Mouse (Mus musculus) liver, adult 2 months (tissue): ENCODE measurements around the gene Rabepk. TPM values are rescaled to one million over a fixed set of nuclear protein-coding genes. Genes with fewer than 3 reads are reported as not detected.
"Not testable (repeated sequence)": the region's sequence is repeated elsewhere in the genome, so short reads cannot be mapped to it uniquely, and the experiment has no call there.

Source experiments
- DNase-seq: peaks from one replicate; pipeline ENCODE4 v3.0.0-alpha.2; 2011; ENCODE audit warnings: low read depth, low spot score; ENCODE audit errors: extremely low read depth
- H3K27ac ChIP-seq: fragments of 200-500 bp; replicated peaks from 2 replicates; pipeline ENCODE4 v1.5.1; 2012; ENCODE audit warnings: low read depth, mild to moderate bottlenecking, control low read depth, inconsistent platforms, low read length; ENCODE audit not compliant: insufficient read depth
- H3K27me3 ChIP-seq: fragments of 200-500 bp; 2 replicates; pipeline ENCODE4 v1.6.1; 2012; ENCODE audit warnings: mild to moderate bottlenecking, moderate library complexity, low read length, inconsistent platforms; ENCODE audit not compliant: control insufficient read depth, insufficient read depth
- H3K36me3 ChIP-seq: fragments of 200-500 bp; 2 replicates; pipeline ENCODE4 v1.6.1; 2012; ENCODE audit warnings: low read length, inconsistent platforms; ENCODE audit not compliant: control insufficient read depth, insufficient read depth
- H3K4me1 ChIP-seq: fragments of 200-500 bp; 2 replicates; pipeline ENCODE4 v1.6.1; 2011; ENCODE audit warnings: low read length; ENCODE audit not compliant: control insufficient read depth, insufficient read depth
- H3K4me3 ChIP-seq: fragments of 200-500 bp; 2 replicates; pipeline ENCODE4 v1.5.1; 2011; ENCODE audit warnings: low read depth, mild to moderate bottlenecking, control low read depth, low read length, moderate library complexity; ENCODE audit not compliant: insufficient read depth
- H3K79me2 ChIP-seq: fragments of 200-500 bp; 2 replicates; pipeline ENCODE4 v1.6.1; 2012; ENCODE audit warnings: inconsistent platforms, mild to moderate bottlenecking, low read length, moderate library complexity; ENCODE audit not compliant: control insufficient read depth, insufficient read depth
- H3K9ac ChIP-seq: fragments of 200-500 bp; 2 replicates; pipeline ENCODE4 v1.6.1; 2012; ENCODE audit warnings: low read depth, mild to moderate bottlenecking, control low read depth, inconsistent platforms, low read length
- CTCF ChIP-seq: fragments of 200-500 bp; IDR thresholded peaks from 2 replicates; pipeline ENCODE4 v1.5.1; 2011; ENCODE audit warnings: low read depth, low read length, control low read depth
- POLR2A ChIP-seq: fragments of 200-500 bp; IDR thresholded peaks from 2 replicates; pipeline ENCODE4 v1.6.1; 2011; ENCODE audit warnings: low read length, control low read depth; ENCODE audit not compliant: insufficient read depth; ENCODE audit errors: extremely low read depth
- WGBS: fragments of 180-500 bp; shearing (Covaris S2); methylation state at CpG from one replicate; pipeline ENCODE4 v1.1.7; 2018; 5-methylcytosine and 5-hydroxymethylcytosine counted together
- polyA plus RNA-seq: library from polyadenylated mRNA; depleted of rRNA; stranded (reverse); fragments of >200 nt; gene quantifications from 2 replicates; pipeline ENCODE4 v1.2.3, GENCODE M21; 2012
- total RNA-seq: library from RNA; depleted of rRNA; stranded (reverse); fragments of >200 nt; gene quantifications from 2 replicates; pipeline ENCODE4 v1.2.3, GENCODE M21; 2014

Rabepk gene
- total and polyA plus RNA-seq, 2 experiments: 12.1 to 14.7 TPM

DNA sequence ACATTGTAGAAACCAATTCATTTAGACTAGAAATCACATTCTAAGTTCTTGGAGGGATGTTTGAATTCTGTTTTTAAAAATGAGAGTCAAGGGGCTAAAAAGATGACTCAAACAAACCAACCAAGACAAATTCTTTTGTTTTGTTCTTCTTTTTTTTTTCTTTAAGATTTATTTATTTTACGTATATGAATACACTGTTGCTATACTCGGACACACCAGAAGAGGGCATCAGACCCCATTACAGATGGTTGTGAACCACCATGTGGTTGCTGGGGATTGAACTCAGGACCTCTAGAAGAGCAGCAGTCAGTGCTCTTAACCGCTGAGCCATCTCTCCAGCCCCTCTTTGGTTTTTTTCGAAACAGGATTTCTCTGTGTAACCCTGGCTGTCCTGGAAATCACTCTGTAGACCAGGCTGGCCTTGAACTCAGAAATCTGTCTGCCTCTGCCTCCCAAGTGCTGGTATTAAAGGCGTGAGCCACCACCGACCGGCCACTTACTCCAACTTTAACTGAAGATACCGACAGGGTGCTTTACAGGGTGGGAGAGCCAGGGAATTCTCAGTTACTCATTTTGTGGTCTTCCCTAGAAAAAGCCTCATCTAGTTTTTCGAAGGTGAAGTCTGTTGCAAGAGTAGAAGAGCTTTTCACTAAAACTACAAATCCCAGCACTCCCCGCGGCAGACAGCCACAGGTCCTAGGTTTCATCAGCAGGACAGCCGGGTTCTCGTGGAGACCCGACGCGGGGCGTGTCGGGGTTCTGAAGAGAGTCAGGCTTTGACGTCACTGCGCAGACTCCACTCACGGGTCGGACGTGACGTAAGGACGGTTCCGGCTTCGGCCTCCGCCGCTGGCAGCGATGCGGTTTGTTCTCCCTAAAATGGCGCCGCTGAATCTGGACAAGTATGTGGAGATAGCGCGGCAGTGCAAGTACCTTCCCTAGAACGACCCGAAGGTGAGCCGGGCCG is 2.1 kb upstream of the Rabepk start:
- Histone ChIP-seq H3K4me3 (peak overlapping the region; percentile 91), H3K79me2 (peaks cover 17% of the 10 kb centered on the region; the same call in 1 of the 2 replicates), H3K36me3 (peaks cover 10% of the 10 kb centered on the region), H3K4me1 (peaks cover 18% of the 10 kb centered on the region), H3K27ac (peak overlapping the region; percentile 73), H3K9ac (peak overlapping the region; percentile 90), H3K27me3 (no peaks in the 10 kb centered on the region)
- DNase-seq: peak; percentile 95
- 4% methylated on average over 39 of the region's 39 CpGs for WGBS
- TF ChIP-seq POLR2A (peak; percentile 83), CTCF (no peak)

- WGBS: 70% methylated on average over 7 of the region's 7 CpGs
- DNase-seq: no peak
- no peak for TF ChIP-seq POLR2A
- TF ChIP-seq CTCF: no peak
- Histone ChIP-seq H3K27ac (no peak overlapping the region), H3K4me1 (peaks cover 14% of the 10 kb centered on the region), H3K4me3 (no peak overlapping the region), H3K27me3 (no peaks in the 10 kb centered on the region), H3K9ac (no peak overlapping the region), H3K79me2 (peaks cover 9% of the 10 kb centered on the region; the same call in 1 of the 2 replicates), H3K36me3 (peaks cover 2% of the 10 kb centered on the region; the same call in 1 of the 2 replicates)
Measured at GRCm38 (mm10) chr2:34800371-34800770, 659 bp upstream of the Rabepk start.

DNA sequence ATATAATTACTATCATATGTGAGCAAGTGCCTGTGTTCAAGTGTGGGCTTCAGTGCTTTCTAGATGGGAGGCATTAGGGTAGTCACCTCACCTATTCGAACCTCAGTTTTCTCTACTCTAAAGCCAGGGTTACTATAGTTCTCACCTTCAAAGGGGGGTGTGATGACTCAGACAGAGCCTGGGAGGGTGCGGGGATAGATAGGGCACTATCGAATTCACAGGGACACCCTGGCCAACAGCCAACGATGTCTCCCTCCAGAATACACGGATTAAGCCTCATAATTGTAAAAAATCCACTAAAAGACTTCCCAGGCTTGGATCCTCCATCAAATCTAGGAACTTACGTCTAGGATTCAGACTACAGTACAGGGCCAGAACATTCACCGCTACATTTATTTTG is 4.3 kb downstream of the Rabepk start:
- 90% methylated on average over 7 of the region's 7 CpGs for whole genome bisulfite sequencing
- Histone ChIP-seq H3K36me3 (no peaks in the 10 kb centered on the region; the same call in 1 of the 2 replicates), H3K9ac (no peak overlapping the region), H3K79me2 (no peaks in the 10 kb centered on the region; the same call in 1 of the 2 replicates), H3K4me1 (peaks cover 3% of the 10 kb centered on the region; the same call in 1 of the 2 replicates), H3K4me3 (no peak overlapping the region), H3K27ac (no peak overlapping the region), H3K27me3 (no peaks in the 10 kb centered on the region)
- no peak for DNase-seq
- TF ChIP-seq CTCF: no peak
- TF ChIP-seq POLR2A: no peak

DNA sequence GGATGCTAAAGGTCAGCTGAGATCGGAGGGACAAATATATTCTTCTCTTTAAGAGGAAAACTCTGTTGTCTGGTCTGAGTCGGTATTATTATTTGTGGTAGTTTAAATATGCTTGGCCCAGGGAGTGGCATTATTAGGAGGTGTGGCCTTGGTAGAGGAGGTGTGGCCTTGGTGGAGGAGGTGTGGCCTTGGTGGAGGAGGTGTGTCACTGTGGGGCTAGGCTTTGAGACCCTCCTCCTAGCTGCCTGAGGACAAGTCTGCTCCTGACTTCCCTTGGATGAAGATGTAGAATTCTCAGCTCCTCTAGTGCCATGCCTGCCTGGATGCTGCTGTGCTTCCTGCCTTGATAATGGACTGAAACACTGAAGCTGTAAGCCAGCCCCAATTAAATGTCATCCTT is 5.2 kb downstream of the Rabepk start:
- Histone ChIP-seq H3K79me2 (no peaks in the 10 kb centered on the region; the same call in 1 of the 2 replicates), H3K27ac (no peak overlapping the region), H3K4me3 (no peak overlapping the region), H3K9ac (no peak overlapping the region), H3K4me1 (peaks cover 3% of the 10 kb centered on the region; the same call in 1 of the 2 replicates), H3K27me3 (no peaks in the 10 kb centered on the region), H3K36me3 (no peaks in the 10 kb centered on the region; the same call in 1 of the 2 replicates)
- WGBS: 95% methylated on average over 2 of the region's 2 CpGs
- TF ChIP-seq POLR2A: no peak
- no peak for TF ChIP-seq CTCF
- no peak for DNase-seq

GRCm38 (mm10) chr2:34792543-34792942 is 7.2 kb downstream of the Rabepk start:
- H3K9ac ChIP-seq, H3K36me3 ChIP-seq, DNase-seq, H3K27ac ChIP-seq, H3K27me3 ChIP-seq, H3K4me3 ChIP-seq, H3K4me1 ChIP-seq, H3K79me2 ChIP-seq: not testable (repeated sequence)
- WGBS: 89% methylated on average over 2 of the region's 2 CpGs

DNA sequence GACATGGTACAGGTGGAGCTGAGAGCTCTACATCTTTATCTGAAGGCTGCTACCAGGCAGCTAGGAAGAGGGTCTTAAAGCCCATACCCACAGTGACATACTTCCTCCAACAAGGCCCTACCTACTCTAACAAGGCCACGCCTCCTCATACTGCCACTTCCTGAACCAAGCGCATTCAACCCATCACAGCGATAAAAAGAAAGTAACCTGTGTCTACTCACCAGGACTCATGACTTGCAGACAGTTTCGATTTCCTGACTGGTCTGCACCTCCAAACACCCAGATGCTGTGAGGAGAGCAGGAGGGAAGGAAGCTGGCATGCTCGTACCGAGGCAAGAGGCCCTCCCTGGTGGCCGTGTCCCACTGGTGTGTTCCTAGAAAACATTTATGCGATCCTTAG is 9.4 kb downstream of the Rabepk start:
- 94% methylated on average over 8 of the region's 8 CpGs for WGBS

More for the DNA sequence above, 9.4 kb downstream of the Rabepk start:
- H3K4me3 ChIP-seq: no peak overlapping the region
- no peak for DNase-seq
- H3K4me1 ChIP-seq: no peaks in the 10 kb centered on the region
- TF ChIP-seq CTCF (no peak), POLR2A (no peak)
- no peak overlapping the region for H3K27ac ChIP-seq
- peaks cover 1% of the 10 kb centered on the region for H3K36me3 ChIP-seq
- H3K27me3 ChIP-seq: no peaks in the 10 kb centered on the region
- H3K9ac ChIP-seq: no peak overlapping the region
- no peaks in the 10 kb centered on the region for H3K79me2 ChIP-seq
